8 mouse cellular contexts compared by ENCODE assay signal in genomic region chr1:86582451-86583096, GRCm38 (mm10). TPM values are rescaled to one million over a fixed set of nuclear protein-coding genes. Genes with fewer than 3 reads are reported as not detected.
DNase-seq lines count a peak whose midpoint lies in the region; ATAC-seq lines count a peak whose summit lies in the region.

TSS of gene Pde6d (minus strand) at chr1:86582629.
TSS of gene Cops7b (plus strand) at chr1:86582904.

- peaks cover 17% of the 10 kb centered on the region for H3K4me1 ChIP-seq in hindbrain, embryonic 15.5 days (replicated peaks)

- peak; percentile 98 for ATAC-seq in hindbrain, embryonic 15.5 days (ENCODE audit: low FRiP score, low read depth)

- peak within 1 kb of the TSS; percentile 82 for H3K27ac ChIP-seq in hindbrain, embryonic 15.5 days (replicated peaks)

- H3K36me3 ChIP-seq in hindbrain, embryonic 15.5 days, result no peaks in the 10 kb centered on the region

- H3K9me3 ChIP-seq in hindbrain, embryonic 15.5 days, result no peaks in the 10 kb centered on the region

- peak; percentile 87 for DNase-seq in T-cell, adult 2 months (ENCODE audit: low spot score)
- DNase-seq in cerebellum, postnatal 36 days, result peak; percentile 96 to 98
- peak; percentile 97 to 98 for DNase-seq in frontal cortex, postnatal 36 days (ENCODE audit: low spot score in 2 of 2)
- DNase-seq in left cerebral cortex, adult 11 months (ENCODE audit: low spot score), result peak; percentile 94
- peak; percentile 96 to 97 for DNase-seq in lung, postnatal 4 days
- peak; percentile 95 for DNase-seq in retina, postnatal 7 days (ENCODE audit: low read depth, low spot score)
- DNase-seq in urinary bladder, adult 2 months (ENCODE audit: low spot score), result peak; percentile 89

- H3K4me3 ChIP-seq in hindbrain, embryonic 15.5 days, result peak within 1 kb of the TSS; percentile 92

- H3K4me2 ChIP-seq in hindbrain, embryonic 15.5 days, result peak within 1 kb of the TSS; percentile 88

- H3K9ac ChIP-seq in hindbrain, embryonic 15.5 days, result peak within 1 kb of the TSS; percentile 86

- H3K27me3 ChIP-seq in hindbrain, embryonic 15.5 days, result no peaks in the 10 kb centered on the region

- WGBS in hindbrain, embryonic 15.5 days, result 0% methylated on average over 26 of the region's 26 CpGs

RNA-seq across cellular contexts. Expression of gene Pde6d, which starts in this region (rescaled TPM):
- polyA plus RNA-seq in hindbrain, embryonic 15.5 days (2015; fragmentation: Nextera tagmentation; extraction: Ambion mirVana), result 115 and 122 TPM in 2 replicates
- polyA plus RNA-seq in urinary bladder, adult 2 months (2012; rRNA removed), result 48.0 and 49.0 TPM in 2 replicates

RNA-seq across cellular contexts. Expression of gene Cops7b, which starts in this region (rescaled TPM):
- polyA plus RNA-seq in hindbrain, embryonic 15.5 days (2015; fragmentation: Nextera tagmentation; extraction: Ambion mirVana), result 56.5 and 63.9 TPM in 2 replicates
- polyA plus RNA-seq in urinary bladder, adult 2 months (2012; rRNA removed), result 22.0 and 34.3 TPM in 2 replicates

Comparison
In these comparisons a context has a peak if more than half of its experiments do, and no peak if none do; other contexts are left out.
1. Peak in every context shown above with its lines: DNase-seq, ATAC-seq, H3K4me3 ChIP-seq and H3K27ac ChIP-seq.